Mouse (Mus musculus) testis, adult 2 months (tissue): ENCODE data around the gene Fndc7.

Experiments used
- CTCF ChIP-seq: fragments of 200-500 bp; IDR thresholded peaks from 2 replicates; pipeline ENCODE4 v1.5.1; 2012; ENCODE audit warnings: low read depth, mild to moderate bottlenecking, inconsistent platforms, low read length, moderate library complexity; ENCODE audit not compliant: control insufficient read depth, insufficient read depth, insufficient replicate concordance
- POLR2A ChIP-seq: fragments of 200-500 bp; IDR thresholded peaks from 2 replicates; pipeline ENCODE4 v1.6.1; 2012; ENCODE audit warnings: low read depth, mild to moderate bottlenecking, inconsistent platforms, low read length, moderate library complexity; ENCODE audit not compliant: control insufficient read depth

DNA sequence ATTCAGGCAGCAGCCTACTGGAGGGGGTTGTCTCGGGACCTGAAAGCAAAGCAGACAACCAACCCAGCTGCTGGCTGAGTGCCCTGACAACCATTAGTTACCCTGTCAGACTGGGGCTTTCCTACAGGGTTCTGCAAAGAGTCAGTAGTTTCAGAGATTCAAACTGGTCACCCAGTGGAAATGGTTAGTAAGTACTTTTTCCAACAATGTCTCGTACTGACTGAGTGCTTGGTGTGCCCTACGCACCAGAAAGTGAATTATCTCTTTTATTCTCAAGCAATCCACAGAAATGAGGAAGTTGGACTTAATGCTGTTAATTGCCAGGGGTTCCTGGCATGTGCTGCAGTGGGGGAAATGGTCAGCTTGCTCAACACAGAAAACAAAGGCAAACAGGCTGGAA, 39.3 kb downstream of the Fndc7 start:
- TF ChIP-seq CTCF, result no peak
- TF ChIP-seq POLR2A, result no peak
